Mouse (Mus musculus) left cerebral cortex, adult 9 months (tissue): Measurements from ENCODE around the gene Trim2.

Source experiments
- DNase-seq, 2 experiments: peaks; one replicate each; pipeline ENCODE4 v3.0.0; 2022; ENCODE audit warnings: low spot score in 2 of 2

The Trim2 gene

DNA sequence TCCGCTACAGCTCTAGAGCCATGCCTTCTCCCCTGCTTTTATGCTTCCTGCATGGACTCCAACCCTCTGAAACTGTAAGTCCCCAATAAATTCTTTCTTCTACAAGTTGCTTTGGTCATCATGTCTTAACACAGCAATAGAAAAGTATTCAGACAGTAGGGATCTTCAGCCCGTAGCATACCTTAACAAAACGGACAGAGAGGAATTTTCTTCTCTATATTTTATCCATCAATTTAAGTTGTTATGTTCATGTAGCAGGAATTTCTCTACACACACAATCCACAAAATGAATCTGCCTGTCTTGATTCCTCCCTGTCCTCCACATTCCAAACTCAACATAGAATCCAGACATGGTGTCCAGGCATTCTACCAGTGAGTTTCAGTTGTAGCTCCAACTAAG, at the start of gene Trim2:
TSS of gene Trim2 (minus strand) at position 101 of the 400 bp plus-strand sequence.
- DNase-seq: no peak

DNA sequence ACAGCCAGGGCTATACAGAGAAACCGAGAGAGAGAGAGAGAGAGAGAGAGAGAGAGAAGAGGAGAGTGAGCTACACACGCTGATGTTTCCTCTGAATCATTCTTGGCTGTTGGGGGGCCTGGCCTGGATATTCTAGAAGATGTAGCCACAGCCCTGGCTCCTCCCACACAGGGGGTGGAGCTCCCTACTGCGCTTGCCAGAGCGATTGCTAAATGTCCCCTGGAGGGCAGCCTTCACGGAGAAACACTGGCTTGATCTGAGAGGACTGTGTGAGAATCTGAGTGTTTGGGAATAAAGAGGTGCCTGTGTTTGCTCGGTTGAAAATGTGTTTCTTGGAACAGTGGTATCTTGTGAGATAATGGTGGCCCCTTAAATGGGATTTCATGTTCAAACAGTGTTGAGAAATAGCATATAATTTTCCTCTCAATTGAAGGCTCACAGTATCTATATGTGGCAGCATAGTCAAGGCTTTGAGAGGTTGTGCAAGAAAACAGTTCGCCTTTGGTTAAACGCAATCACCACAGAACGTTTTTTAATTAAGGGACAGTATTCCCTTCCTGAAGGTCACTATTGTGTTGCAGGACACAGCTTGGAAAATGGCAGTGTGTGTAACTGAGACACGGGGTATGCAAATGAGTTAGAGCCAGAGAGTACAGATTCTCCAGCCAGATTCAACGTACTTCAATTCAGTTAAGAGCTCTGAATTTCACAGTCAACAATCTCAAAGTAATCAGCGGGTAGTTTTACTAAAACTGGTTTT, 49.4 kb upstream of the Trim2 start:
- peak in 1 of 2 experiments; percentile 47 for DNase-seq

DNA sequence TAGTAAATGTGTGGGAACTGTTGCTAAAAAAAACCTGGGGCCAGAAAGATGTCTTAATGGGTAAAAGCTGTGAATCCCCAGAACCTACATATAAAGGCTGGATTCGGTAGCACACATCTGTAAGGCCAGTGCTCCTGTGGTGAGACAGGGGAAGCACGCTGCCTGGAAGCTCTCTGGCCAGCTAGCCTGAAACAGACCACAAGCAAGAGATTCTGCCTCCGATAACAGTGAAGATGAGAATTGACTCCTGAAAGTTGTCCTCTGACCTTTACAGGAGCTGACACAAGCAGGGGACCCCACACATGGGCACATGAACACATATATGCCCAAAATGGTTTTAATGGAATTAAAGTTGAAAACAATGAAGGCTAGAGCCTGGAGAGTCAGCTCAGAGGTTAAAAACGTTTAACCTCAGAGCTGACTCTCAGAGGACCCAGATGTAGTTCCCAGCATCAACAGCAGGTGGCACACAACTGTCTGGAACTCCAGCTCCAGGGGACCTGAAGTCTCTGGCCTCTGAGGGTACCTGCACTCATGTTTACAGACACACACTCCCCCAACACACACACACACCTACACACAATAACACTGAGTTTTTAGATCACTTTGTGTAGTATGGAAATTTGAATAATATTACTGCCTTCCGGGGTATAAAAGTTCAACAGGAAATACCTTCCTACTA, 45.8 kb upstream of the Trim2 start:
- DNase-seq: peak in 1 of 2 experiments; percentile 63

DNA sequence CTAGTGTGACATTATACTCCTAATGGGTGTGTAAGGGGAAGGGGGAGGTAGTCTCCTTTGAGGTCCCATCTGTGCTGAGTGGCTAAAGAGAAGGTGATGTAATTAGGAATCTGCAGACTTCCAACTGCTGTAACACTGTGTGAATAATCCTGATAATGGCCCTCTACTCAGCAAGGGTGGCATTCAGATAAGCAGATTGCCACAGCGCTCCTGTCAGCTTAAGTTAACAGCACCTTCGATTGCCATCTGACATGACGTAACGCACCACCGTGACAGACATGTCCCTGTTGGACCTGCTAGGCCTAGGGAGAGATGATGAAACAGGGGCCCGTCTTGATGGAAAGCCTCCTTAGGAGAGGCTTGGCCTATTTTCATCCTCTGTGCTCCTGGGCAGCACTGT, 43.6 kb upstream of the Trim2 start:
- no peak for DNase-seq

DNA sequence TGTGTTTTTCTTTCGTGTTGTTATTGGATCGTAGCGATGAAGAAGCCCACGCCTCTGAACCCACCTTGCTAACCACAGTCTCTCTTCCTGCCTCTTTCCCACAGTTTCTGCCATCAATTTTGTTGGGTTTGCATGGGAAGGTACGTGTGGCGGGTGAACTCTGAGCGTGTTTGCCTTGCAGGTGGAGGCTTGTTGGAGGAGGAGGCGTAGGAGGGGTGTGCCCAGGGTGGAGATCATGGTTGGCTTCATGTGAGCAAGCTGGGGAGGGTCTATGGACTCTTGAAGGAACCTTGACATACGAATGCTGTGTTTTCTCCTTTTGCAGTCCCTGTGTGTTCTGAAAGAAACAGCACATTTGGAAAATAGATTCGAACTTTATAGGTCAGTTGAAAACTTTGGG, 43.1 kb upstream of the Trim2 start:
- DNase-seq: no peak

DNA sequence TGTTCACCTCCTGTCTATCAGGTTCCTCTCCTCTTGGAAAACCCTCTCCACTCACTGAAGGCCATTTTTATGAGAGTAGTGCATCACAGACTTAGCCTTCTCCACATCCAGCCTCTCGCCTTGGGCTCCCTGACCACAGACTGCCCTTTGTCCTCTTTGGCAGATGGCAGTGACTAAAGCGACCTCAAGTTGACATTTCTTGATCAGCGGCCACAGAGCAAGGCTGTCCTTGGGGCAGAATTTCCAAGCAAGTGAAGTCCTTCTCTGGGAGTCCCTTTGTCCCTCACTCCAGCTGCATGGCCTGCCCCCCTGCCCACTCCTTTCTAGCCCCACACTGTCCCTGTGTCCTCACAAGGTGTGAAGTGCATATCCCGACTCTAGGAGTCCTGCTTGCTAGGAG, 40.7 kb upstream of the Trim2 start:
- DNase-seq: no peak

DNA sequence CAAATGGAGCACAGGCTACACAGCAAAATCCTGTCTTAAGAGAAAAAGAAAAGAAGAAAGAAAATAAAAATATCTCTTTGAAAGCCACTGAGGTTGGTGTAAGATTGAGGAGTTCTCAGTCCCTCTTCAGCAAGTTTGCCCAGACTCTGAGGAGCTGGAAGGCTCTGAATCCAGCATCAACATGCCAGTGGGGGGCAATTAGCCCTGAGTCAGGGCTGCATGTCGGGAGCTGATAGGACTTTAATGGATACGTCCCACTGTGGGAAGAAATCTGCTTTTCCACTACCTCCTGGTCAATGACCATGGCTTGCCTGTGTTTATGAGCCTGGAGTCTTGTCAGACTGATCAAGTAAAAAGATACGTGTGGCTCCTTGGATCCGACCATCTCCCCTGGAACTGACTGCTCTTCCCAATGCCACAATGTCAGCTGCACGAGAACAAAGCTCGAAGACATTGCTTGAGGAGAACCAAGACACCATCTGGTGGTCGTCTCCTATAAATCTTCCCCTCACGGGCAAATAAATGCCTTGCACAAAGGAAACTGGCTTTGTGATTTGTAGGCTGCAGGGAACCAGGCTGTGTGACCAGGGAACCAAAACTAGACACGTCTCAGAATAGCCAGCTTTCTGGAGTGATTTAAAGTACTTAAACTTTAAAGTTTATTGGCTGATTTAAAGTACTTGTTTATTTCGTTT, 39.9 kb upstream of the Trim2 start:
- no peak for DNase-seq

DNA sequence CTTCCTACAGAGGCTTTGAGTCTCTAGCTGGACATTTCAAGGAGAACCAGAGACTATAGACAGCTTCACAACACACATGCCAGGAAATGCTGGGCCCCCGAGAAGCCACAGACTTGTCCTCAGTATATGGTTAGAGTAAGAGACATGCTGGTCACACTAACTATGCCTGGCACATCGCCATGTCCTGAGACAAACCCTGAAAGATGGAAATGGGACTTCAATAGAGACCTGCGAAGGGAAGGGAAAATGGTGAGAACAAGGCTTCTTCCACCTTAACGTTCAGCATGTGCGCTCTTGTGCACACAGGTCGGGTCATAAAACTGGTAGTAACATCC, 38.9 kb upstream of the Trim2 start:
- DNase-seq: no peak

DNA sequence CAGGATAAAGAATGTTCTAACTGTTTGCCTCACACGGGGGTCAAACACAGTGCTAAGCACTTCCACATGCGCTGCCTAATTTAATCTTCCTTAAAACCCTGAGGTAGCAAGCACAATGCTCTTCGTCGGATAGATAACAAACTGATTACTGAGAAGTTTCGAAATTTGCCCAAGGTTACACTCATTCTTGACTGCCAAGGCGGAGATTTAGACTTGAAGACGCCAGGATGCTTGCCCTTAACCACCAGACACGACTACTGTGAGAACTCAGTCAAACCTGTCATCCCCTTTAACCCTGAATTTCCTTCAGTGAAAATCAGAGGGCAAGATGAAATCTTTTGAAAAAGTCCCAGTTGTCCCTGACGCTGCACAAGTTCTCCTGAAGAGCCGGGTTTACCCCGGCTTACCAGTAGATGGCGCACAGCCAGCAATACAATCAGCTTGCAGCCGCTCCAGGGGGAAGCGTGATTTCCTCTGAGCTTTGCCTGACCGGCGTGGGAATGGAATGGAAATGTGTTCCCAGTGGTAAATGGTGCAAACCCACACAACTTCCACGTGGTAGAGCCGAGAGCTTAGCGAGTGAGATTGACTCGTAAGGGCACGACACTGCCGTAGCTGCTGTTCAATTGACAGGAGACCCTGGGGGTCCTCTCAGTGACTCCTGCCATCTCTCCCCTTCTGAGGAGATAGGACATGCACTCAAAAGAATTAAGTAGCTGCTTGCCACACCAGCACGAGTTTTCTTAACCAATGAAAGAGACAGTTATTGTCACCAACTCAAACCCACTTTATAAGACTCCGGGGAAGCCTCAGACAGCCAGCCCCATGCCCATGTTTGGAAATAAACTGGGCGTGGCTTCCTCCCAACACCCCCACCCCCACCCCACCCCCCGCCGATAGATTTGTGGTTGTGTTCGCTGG, 38.3 kb upstream of the Trim2 start:
- DNase-seq: peak; percentile 52 to 83

DNA sequence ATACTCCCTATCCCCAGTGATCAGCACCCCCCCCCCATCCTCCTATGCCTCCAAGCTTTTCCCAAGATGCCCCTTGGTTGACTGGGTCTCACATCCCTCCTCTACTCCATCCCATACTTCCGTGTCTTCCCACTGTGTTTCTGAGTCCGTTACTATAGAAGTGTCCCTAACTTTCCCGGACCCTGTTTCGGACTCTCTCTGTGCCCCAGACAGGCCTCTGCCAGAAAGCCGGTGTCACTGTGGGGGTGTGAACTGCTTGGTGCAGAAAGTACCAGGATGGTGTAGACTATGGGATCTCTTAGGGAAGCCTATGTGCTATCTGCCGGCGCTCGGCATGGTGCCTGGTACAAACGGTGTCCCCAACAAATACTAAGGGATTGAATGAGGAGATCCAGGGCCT, 36.4 kb upstream of the Trim2 start:
- no peak for DNase-seq

DNA sequence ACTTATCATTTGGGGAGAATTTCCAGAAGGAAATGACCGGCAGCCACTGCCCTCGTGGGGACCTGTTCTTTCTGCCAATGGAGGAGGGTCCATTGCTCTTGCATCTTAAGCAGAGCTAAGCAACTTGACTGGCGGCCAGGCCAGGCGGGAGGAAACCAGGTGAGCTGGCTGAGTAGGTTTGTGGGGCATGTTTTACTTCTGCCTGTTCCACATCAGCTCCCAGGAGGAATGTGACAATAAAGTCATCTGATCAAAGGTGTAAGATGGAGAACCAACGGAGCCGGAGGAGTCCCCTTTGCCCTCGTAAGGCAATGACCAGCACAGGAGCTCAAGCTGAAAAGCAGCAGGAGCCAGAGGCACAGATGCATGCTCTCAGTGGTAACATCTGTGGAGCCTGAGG, 35.1 kb upstream of the Trim2 start:
- DNase-seq: no peak

DNA sequence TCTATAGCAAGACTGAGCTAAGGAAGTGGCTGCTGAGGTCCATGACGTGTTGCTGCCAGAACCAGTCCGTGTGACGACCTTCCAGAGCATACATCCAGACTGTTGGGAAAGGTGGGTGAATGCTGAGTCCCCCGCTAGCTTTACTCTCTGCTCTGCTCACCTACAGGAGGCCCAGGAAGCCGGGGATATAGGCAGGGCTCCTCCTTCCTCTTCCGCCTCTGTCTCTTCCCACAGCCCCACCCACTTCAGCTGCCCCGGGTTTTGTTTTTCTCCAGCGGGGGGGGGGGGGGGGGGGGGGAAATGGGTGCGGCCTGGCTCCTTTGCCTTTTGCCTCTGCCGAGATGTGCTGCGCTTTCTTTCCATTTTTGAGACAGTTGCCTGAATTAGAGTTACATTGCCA, 30.9 kb upstream of the Trim2 start:
- no peak for DNase-seq

DNA sequence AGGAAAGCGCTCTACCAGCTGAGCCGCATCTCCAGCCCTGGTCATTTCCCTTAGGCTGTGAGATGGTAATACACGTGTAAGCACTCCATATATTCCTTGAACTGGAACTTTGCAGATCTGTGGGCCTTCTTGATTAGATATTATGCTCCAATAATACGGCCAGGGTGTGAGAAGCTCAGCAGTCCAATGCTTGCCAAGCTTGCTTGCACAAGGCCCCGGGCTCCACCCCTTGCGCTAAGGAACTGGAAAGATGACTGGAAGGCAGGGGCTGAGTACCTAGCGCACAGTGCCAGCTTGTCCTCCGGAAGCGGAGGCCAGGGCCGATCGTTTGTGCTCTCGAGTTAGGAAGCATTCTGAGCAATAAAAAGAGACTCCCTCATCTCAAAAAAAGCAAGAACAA, 29.7 kb upstream of the Trim2 start:
- no peak for DNase-seq

DNA sequence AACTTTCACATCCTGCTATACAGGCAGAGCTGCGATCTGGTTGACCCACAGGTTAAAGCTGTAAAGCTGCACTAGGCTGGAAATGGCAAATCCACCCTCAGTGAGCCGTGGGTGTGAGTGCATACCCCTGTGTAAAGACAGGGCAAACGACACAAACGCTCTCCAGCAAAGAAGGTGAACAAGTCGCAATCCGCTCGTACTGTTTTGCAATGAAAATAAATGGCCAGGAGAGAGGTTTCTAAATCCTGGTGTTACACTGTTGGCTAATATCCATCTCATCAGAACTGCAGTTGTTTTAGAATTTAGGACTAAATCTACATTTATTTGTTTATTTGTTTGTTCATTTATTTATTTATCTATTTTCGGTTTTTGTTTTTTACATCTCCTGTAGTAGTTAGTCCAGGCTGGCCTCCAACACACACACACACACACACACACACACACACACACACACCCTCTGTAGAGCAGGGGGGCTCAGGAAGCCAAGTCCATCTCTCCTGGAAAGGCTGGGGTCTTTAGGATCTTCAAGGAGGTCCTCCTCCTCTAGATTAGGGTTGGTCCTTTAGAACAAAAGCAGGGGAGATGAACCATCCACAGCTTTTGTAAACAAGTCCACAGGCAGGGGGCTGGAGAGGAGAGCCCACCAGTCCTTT, 28.9 kb upstream of the Trim2 start:
- DNase-seq: no peak

DNA sequence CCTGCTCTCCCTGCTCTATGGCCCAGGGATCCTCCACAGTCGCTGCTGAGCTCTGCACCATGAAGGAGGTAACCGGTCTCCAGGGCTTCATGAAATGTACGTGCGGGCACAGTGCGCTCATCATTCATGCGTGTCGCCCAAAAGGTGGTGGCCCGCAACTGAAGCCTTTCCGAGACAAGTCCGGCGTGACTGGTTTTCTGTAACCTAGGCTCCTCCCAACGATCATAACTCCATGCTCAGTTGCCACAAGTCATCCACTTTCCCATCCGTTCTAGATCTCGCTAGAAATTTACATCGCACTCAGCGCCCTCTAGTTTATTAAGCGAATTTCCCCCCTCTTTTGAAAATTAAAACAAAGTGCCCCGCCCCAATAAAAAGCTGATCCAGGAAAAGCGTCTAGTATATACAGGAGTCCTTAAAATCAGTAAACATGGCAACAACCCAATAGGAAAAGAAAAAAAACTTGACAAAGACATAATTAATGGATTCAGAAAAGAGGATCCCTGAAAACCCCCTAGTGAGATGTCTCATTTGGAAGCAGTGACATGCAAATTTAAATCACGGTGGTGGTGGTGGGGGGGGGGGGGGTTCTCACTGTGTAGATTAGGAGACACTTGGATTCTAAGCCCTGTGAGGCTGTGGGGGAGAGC, 28.2 kb upstream of the Trim2 start:
- DNase-seq: no peak

DNA sequence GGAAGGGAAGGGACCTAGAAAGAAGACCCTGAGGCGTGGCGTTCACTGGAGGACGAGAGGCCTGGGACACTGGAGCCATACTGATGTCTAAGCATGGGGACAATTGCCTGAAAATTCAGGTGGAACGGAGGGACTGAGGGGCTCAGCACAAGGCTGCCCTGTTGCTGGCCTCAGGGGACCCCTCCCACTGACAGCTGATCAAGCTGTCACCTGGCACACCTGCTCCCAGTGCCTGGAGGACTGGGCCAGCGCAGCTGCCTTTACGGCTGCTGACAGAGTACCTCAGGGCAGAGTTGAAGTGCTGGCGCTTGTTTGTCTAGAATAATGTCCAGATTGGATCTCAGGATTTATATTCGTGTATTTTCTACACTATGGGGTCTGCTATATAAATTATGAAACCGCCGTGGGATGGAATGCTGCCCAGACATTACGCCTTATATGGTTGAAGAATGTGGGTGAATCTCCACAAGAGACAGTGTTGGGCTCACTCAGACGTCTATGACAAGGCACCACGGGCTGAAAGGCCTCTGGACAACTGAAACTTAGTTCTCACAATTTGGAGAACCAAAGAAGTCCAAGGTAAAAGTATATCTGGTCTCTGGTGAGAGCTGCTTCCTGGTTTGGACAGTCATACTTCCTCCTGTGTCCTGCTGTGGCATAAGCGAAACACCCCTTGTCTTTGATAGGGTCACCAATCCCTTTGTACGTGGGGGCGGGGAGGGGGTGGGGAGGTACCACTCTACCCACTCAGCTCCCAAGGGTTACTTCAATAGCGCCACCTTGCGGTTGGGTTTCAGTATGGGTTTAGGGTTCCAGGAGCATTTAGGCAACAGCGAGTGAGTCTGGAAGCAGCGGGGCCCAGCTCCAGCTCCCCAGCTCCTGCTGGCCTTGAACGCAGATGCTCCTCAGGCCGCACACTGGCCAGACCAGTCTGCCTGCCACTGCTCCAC, 27.0 kb upstream of the Trim2 start:
- DNase-seq: peak in 1 of 2 experiments; percentile 50

DNA sequence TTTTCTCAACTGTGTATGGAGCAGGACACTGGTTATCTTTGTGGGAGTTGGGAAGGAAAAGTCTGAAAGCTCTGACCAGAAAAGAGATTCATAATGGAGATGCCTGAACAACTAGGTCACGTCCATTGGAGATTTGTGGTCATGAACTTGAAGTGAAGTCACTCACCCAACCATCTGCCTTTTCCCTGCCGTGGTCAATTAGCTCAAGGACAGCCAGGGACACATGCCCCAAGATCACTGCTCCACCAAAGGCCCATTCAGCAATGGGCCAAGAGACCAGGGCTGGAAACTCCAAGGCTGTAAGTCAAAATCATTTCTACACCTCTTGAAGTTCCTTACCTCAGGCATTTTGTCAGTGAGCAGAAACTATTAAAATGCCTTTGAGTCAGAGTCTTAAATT, 23.5 kb upstream of the Trim2 start:
- no peak for DNase-seq

DNA sequence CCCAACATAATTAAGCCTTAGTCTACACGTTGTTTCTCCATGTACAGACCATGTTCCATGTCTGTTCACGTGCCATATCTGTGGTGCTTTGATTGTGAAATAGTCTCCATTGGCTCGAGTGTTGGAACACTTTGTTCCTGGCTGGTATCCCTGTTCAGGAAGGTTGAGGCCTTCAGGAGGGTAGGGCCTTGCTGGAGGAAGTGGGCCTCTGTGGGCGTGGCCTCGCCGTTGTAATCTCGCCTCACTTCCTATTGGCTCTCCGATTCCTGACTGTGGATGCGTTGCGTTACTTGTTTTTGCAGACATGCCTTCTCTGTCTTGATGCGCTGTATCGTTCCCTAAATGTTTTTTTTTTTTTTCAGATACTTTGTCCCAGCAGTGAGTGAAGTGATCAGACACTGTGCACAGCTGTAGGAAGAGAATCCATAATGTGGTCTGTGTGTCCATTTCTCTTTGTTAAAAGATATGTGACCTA, 18.3 kb upstream of the Trim2 start:
- DNase-seq: no peak

DNA sequence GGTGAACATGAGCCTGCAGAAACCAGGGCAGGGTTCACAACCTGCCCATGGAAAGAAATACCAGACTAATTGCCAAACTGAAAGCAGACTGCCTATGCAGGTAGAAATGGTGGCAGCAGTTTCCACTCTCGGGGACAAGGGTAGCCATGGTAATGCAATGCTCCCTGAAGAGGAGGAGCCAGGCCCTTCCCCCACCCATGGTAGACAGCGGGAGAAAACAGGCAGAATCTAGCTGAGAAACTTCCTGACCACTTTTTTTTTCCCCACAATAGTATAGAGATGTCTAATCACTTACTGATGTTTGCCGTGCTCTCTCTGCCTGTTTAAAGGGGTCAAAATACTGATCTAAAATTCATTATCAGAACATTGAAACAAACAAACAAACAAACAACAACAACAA, 17.8 kb upstream of the Trim2 start:
- DNase-seq: no peak

DNA sequence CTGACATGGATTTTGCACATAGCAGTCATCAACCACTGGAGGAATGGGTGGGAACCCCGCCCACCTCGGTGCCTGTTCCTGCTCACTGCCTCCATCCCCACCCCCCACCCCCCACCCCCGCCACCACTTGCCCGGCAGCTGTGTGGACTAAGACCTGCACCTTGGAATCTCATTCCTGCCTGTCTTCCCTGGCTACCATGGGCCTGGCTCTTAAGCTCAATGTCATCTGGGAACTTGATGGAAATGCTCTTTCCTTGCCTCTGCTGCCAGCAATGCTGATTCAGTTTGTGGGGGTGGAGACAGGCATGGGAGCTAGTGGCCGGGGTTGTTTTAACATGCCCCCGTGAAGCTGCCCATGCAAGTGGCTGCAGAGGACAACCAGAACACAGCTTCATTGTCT, 17.3 kb upstream of the Trim2 start:
- DNase-seq: no peak
